Mouse (Mus musculus) spleen, adult 2 months (tissue): Measurements from ENCODE around the gene Tmem219. TPM values are rescaled to one million over a fixed set of nuclear protein-coding genes. Genes with fewer than 3 reads are reported as not detected.

Source experiments
- DNase-seq, 2 experiments: peaks; one replicate each; pipeline versions ENCODE4 v3.0.0 to v3.0.0-alpha.2; 2012 to 2021; ENCODE audit warnings: low spot score in 2 of 2, low read depth in 1 of 2
- H3K27ac ChIP-seq: fragments of 200-500 bp; 2 replicates; pipeline ENCODE4 v1.5.1; 2012; ENCODE audit warnings: low read length, inconsistent platforms; ENCODE audit not compliant: insufficient read depth
- H3K27me3 ChIP-seq: fragments of 200-500 bp; 2 replicates; pipeline ENCODE4 v1.6.1; 2012; ENCODE audit warnings: mild to moderate bottlenecking, moderate library complexity, low read length, inconsistent platforms; ENCODE audit not compliant: control insufficient read depth, insufficient read depth
- H3K36me3 ChIP-seq: fragments of 200-500 bp; 2 replicates; pipeline ENCODE4 v1.6.1; 2012; ENCODE audit warnings: mild to moderate bottlenecking, low read length, inconsistent platforms; ENCODE audit not compliant: control insufficient read depth, insufficient read depth
- H3K4me1 ChIP-seq: fragments of 200-500 bp; 2 replicates; pipeline ENCODE4 v1.6.1; 2011; ENCODE audit warnings: inconsistent platforms; ENCODE audit not compliant: control insufficient read depth, insufficient read depth, insufficient read length
- H3K4me3 ChIP-seq: fragments of 200-500 bp; 2 replicates; pipeline ENCODE4 v1.5.1; 2011; ENCODE audit warnings: mild to moderate bottlenecking, inconsistent platforms; ENCODE audit not compliant: insufficient read depth, insufficient read length; ENCODE audit errors: extremely low read depth
- CTCF ChIP-seq: fragments of 200-500 bp; IDR thresholded peaks from 2 replicates; pipeline ENCODE4 v1.5.1; 2011; ENCODE audit warnings: mild to moderate bottlenecking, inconsistent platforms; ENCODE audit not compliant: insufficient read depth, insufficient read length, insufficient replicate concordance; ENCODE audit errors: extremely low read depth
- POLR2A ChIP-seq: fragments of 200-500 bp; IDR thresholded peaks from 2 replicates; pipeline ENCODE4 v1.6.1; 2011; ENCODE audit warnings: low read depth, low read length, inconsistent platforms
- WGBS: fragments of 180-500 bp; shearing (Covaris S2); methylation state at CpG from one replicate; pipeline ENCODE4 v1.1.7; 2018; 5-methylcytosine and 5-hydroxymethylcytosine counted together
- polyA plus RNA-seq: library from polyadenylated mRNA; depleted of rRNA; stranded (reverse); fragments of >200 nt; gene quantifications from 2 replicates; pipeline ENCODE4 v1.2.3, GENCODE M21; 2012; rRNA removed

Tmem219 gene
- 81.7 and 94.0 TPM in 2 replicates for polyA plus RNA-seq

DNA sequence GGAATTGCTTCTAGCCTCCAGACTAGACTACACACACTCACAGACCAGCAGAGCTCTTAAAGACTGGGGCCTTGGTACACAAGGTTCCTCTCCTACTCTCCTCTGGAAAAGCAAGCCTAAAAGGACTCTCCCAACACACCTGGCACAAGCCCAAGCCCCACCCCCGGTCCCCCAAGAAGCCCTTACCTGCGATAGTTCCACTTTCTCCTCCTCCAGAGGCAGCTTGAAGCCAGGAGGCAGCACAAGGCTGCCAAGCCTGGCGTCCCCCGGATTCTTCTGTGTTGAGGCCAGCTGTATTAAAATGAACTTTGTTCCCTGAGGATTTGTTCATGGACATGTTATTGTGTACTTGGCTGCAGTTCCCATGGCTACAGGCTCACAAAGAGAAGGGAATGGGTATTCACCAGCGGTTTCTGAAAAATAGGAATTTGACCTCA, at the start of gene Tmem219:
Tmem219 (minus strand) TSS at position 294 of the 437 bp plus-strand sequence.
- Histone ChIP-seq H3K27me3 (no peaks in the 10 kb centered on the region), H3K4me3 (no peak within 1 kb of the TSS), H3K4me1 (no peaks in the 10 kb centered on the region), H3K27ac (no peak within 1 kb of the TSS), H3K36me3 (no peaks in the 10 kb centered on the region)
- no peak for TF ChIP-seq POLR2A
- 83% methylated on average over 5 of the region's 5 CpGs for WGBS
- no peak for DNase-seq

DNA sequence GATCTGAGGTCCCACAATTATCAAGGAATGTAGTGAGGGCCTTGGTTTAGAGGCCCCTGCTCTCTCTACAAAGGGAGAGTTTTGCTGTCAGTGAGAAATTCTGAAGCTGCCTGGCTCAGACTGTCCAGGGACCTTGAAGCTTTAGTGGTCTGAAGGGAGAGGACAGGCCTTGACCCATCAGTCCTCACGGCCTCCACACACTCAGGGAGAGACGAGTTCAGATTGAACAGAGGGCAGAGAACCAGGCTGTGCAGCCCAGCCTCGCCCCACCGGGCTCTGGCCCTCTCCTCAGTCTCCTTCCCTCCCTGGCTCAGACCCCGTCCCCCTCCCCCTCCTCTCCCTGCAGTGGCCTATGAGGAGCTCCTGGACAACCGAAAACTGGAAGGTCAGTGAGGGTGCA, 44.6 kb upstream of the Tmem219 start:
- no peak for DNase-seq
- 84% methylated on average over 6 of the region's 6 CpGs for WGBS
- TF ChIP-seq POLR2A (no peak), CTCF (no peak)
- H3K27me3 ChIP-seq, result no peaks in the 10 kb centered on the region
- H3K4me1 ChIP-seq, result peaks cover 3% of the 10 kb centered on the region; the same call in 1 of the 2 replicates
- no peak overlapping the region for H3K4me3 ChIP-seq
- no peak overlapping the region for H3K27ac ChIP-seq
- no peaks in the 10 kb centered on the region for H3K36me3 ChIP-seq

- Histone ChIP-seq H3K27ac (no peak overlapping the region), H3K4me3 (no peak overlapping the region), H3K36me3 (no peaks in the 10 kb centered on the region), H3K27me3 (no peaks in the 10 kb centered on the region), H3K4me1 (peaks cover 3% of the 10 kb centered on the region; the same call in 1 of the 2 replicates)
- DNase-seq, result no peak
- TF ChIP-seq CTCF (no peak), POLR2A (no peak)
- 24% methylated on average over 3 of the region's 3 CpGs for WGBS
These were observed 42.9 kb upstream of the Tmem219 start for GRCm38 (mm10) chr7:126965568-126965967.

- no peak for TF ChIP-seq POLR2A
- peak; percentile 46; the same call in 1 of the 2 replicates for TF ChIP-seq CTCF
- Histone ChIP-seq H3K36me3 (no peaks in the 10 kb centered on the region), H3K27me3 (no peaks in the 10 kb centered on the region), H3K4me1 (peaks cover 3% of the 10 kb centered on the region; the same call in 1 of the 2 replicates), H3K4me3 (no peak overlapping the region), H3K27ac (no peak overlapping the region)
- DNase-seq, result peak; percentile 15 to 25
- WGBS, result 35% methylated on average over 19 of the region's 19 CpGs
These were observed 41.0 kb upstream of the Tmem219 start for GRCm38 (mm10) chr7:126963548-126964286.

DNA sequence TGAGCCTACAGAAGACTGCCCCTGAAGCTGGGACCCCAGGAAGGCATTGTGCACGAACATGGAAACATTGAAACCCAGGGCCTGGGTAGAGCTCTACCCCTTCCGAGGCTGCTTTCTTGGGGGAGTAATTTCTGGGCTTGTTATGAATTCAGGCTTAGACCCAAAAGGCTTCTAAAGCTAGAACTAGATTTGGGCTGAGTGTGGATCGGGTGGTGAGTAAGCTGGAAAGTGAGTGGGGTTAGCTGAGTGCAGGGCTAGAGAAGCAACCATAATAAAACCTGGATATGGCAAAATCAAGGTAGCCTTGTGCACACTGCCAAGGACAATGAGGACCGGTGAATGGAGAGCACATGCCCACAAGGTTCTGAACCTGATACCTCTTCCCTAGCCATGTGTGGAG, 39.2 kb upstream of the Tmem219 start:
- no peaks in the 10 kb centered on the region for H3K36me3 ChIP-seq
- H3K27me3 ChIP-seq, result no peaks in the 10 kb centered on the region
- peaks cover 3% of the 10 kb centered on the region; the same call in 1 of the 2 replicates for H3K4me1 ChIP-seq
- no peak for DNase-seq
- 92% methylated on average over 4 of the region's 4 CpGs for WGBS
- no peak overlapping the region for H3K27ac ChIP-seq
- no peak for TF ChIP-seq CTCF
- no peak for TF ChIP-seq POLR2A
- H3K4me3 ChIP-seq, result no peak overlapping the region

DNA sequence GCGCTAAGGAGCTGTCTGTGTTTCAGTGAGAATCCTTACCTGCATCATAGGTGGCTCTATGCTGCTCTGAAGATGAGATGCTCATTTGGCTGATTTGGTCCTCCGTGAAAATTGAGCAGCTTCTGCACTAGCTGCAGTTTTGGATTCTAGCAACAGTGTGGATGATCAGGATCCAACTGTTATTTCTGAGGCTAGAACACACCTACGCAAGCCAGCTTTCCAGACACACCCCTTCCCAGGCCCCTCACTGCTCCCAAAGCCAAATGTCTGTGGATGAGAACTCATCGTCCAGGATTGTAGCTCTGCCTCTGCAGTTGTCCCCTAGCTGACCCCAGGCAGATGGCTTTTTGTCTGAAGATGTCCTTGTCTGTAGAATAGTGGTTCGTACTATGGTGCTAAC, 38.4 kb upstream of the Tmem219 start:
- Histone ChIP-seq H3K27me3 (no peaks in the 10 kb centered on the region), H3K4me1 (peaks cover 3% of the 10 kb centered on the region; the same call in 1 of the 2 replicates), H3K36me3 (no peaks in the 10 kb centered on the region), H3K27ac (no peak overlapping the region), H3K4me3 (no peak overlapping the region)
- TF ChIP-seq POLR2A, result no peak
- TF ChIP-seq CTCF, result no peak
- 95% methylated on average over 5 of the region's 5 CpGs for WGBS
- DNase-seq, result no peak

- no peaks in the 10 kb centered on the region for H3K27me3 ChIP-seq
- WGBS, result 36% methylated on average over 9 of the region's 9 CpGs
- no peak for DNase-seq
These were observed 37.1 kb upstream of the Tmem219 start for GRCm38 (mm10) chr7:126959780-126960179.

More at GRCm38 (mm10) chr7:126959780-126960179, 37.1 kb upstream of the Tmem219 start:
- no peak overlapping the region for H3K27ac ChIP-seq
- no peak for TF ChIP-seq CTCF
- TF ChIP-seq POLR2A, result no peak
- peaks cover 3% of the 10 kb centered on the region; the same call in 1 of the 2 replicates for H3K4me1 ChIP-seq
- H3K36me3 ChIP-seq, result no peaks in the 10 kb centered on the region
- no peak overlapping the region for H3K4me3 ChIP-seq
